Mouse (Mus musculus): Measurements from ENCODE around the gene Gm11114.

The Gm11114 gene

GRCm38 (mm10) chr9:85357154-85357860 lies 44.7 kb downstream of the Gm11114 start:
- DNase-seq (ENCODE audit: low read depth, low spot score): peak; percentile 74

Measured in 3T3-L1 (cell line).